Mouse (Mus musculus) cerebellum, adult 2 months (tissue): ENCODE results near the gene 2610318N02Rik.

ENCODE experiments used
- CTCF ChIP-seq: fragments of 200-500 bp; IDR thresholded peaks from 2 replicates; pipeline ENCODE4 v1.5.1; 2011; ENCODE audit warnings: low read depth, mild to moderate bottlenecking, control low read depth, low read length, moderate library complexity, borderline replicate concordance; ENCODE audit not compliant: insufficient read depth
- POLR2A ChIP-seq: fragments of 200-500 bp; IDR thresholded peaks from 2 replicates; pipeline ENCODE4 v1.6.1; 2011; ENCODE audit warnings: low read length, control low read depth, borderline replicate concordance; ENCODE audit not compliant: insufficient read depth

GRCm38 (mm10) chr16:17067552-17067951 lies 57.4 kb downstream of the 2610318N02Rik start:
- no peak for TF ChIP-seq CTCF
- no peak for TF ChIP-seq POLR2A
